Mouse (Mus musculus) frontal cortex, postnatal 10 days (tissue): Measurements from ENCODE around the gene Cops7b.

Experiments
- DNase-seq, 2 experiments: peaks; one replicate each; pipeline ENCODE4 v3.0.0; 2022; ENCODE audit warnings: low spot score in 2 of 2, mixed read lengths in 1 of 2

The Cops7b gene

DNA sequence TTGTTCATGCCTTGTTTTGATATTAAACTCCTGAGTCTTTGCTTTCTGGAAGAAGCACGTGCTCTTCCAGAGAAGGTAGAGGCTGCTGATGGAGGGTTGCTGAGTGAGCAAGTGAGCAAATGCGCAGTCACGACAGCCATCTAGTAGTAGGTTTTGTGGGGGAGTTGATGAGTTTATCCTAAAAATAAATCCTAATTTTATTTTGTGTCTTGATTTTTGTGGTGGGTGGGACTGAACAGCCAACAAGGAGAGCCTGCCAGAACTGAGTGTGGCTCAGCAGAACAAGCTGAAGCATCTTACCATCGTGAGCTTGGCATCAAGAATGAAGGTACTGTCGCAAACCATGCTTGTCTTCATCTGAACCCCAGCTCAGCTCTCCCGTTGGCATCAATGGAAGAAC lies 13.8 kb downstream of the Cops7b start:
- no peak for DNase-seq

DNA sequence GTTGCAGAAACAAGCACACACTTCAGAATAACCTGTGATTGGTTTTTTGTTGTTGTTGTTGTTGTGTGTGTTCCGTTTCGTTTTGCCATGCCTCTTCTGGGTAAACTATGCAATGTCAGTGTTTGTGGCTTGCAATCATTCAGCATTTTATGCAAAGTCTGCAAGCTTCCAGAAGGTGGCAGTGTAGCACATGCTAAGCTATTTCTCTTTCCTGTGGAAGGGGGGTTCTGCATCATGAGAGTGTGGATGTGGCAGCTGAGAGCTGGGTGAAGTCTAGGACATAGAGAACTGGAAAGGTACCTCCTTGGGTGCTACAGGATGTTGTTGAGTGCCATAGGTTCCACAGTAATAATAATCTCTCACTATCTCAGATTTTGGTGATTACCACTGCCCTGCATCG lies 15.8 kb downstream of the Cops7b start:
- DNase-seq, result no peak

DNA sequence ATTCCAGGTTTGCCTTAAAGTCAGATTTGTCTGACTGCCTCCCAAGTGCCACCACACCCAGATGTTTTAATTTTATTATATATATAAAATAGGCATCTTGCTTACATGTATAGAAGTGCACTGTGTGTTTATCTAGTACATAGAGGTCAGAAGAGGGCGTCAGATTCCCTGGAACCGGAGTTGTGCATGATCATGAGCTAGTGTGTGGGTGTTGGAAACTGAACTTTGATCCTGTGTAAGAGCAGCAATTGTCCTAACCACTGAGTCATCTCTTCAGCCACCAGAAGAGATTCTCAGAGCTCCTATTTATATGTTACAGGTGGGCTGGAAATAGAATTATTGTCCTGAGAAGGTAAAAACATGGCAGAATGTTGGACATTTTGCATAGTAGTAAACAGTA lies 17.4 kb downstream of the Cops7b start:
- DNase-seq, result no peak

DNA sequence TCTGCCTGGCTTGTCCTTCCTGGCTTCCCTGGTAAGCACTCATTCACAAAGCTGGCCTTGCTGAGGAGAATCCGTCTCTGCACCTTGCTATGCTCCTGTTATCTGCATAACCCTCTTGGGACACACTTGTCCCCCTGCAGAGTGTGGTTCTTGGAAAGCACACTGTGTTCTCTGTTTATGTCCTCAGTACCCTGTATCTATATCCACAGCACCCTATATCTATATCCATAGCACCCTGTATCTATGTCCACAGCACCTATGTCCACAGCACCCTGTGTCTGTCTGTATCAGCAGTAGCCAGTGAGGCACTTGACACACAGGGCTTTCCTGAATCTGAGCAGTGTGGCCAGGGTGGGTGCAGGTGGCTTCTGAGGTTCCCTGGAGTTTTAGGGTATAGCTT lies 28.2 kb downstream of the Cops7b start:
- DNase-seq, result no peak

DNA sequence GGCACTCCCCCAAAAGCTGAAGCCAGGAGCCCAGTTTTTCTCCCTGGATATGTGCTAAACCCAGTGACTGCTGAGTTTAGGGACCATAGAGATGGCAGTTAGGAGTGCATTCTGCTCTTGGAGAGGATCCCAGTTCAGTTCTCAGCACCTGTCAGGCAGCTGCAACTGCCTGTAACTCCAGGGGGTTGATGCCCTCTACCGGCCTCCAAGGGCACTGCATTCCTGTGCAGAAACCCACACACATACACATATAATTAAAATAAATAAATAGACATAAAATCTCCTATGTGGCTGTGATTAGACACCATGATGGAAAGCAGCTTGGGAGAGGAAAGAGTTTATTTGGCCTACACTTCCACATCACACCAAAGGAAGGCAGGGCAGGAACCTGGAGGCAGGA lies 29.4 kb downstream of the Cops7b start:
- DNase-seq, result no peak

DNA sequence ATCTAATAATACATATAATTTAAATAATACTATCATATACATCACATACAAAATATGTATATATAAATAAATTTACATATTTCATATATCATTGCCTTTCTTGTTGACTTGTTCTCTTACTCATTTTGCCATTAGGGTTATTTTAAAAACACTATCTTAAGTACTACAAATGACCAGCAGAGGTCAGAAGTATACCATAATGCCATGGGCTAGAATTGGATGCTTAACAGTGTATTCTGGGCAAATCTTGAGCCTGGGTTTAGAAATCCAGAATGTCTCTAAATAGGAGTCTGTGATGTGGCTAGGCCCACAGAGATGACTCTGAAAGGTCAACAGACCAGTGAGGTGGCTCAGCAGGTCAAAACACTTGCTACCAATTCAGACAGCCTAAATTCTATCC lies 31.6 kb downstream of the Cops7b start:
- no peak for DNase-seq

DNA sequence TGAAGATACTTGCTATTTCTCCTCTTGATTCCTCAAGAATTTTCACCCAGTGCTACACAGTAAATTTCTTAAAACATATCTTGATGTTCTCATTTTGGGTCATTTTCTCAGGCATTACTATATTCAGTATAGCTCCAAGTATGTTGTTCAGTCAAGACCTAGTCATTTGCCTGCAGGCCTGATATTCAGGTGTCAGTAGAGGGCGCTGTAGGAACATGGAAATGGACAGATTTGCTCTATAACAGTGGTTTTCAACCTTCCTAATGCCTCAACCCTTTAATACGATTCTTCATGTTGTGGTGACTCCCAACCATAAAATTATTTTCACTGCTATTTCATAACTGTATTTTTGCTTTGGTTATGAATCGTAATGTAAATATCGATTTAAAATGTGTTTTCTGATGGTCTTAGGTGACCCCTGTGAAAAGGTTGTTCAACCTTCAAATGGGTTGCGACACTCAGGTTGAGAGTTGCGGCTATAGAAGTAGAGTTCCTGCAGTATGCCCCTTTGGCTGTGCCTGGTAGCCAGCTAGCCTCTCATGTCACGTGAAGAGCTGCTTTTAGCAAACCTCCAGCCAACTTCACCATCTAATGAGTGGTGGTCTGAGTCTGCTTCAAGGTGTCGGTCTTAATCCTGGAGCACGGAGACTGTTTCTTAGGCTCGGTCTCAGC lies 35.9 kb downstream of the Cops7b start:
- DNase-seq, result peak in 1 of 2 experiments; percentile 59

DNA sequence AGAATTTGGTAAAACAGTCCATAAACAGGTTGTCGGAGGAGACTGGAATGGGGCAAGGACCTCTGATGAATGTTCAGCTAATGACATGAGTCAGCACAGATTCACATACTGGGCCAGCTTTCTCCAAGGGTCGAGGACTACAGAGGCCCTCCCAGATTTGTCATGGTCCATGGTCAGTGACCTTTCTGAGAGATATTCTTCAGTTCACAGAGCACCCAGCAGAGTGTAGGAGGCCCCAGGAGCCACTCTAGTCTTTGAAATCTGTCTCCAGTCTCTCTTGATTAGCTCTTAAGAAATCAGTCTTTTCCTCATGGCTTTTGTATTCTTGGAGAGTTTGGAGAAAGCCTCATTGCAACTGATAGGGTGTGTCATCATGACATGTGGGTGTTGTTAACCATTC lies 39.6 kb downstream of the Cops7b start:
- DNase-seq, result no peak

DNA sequence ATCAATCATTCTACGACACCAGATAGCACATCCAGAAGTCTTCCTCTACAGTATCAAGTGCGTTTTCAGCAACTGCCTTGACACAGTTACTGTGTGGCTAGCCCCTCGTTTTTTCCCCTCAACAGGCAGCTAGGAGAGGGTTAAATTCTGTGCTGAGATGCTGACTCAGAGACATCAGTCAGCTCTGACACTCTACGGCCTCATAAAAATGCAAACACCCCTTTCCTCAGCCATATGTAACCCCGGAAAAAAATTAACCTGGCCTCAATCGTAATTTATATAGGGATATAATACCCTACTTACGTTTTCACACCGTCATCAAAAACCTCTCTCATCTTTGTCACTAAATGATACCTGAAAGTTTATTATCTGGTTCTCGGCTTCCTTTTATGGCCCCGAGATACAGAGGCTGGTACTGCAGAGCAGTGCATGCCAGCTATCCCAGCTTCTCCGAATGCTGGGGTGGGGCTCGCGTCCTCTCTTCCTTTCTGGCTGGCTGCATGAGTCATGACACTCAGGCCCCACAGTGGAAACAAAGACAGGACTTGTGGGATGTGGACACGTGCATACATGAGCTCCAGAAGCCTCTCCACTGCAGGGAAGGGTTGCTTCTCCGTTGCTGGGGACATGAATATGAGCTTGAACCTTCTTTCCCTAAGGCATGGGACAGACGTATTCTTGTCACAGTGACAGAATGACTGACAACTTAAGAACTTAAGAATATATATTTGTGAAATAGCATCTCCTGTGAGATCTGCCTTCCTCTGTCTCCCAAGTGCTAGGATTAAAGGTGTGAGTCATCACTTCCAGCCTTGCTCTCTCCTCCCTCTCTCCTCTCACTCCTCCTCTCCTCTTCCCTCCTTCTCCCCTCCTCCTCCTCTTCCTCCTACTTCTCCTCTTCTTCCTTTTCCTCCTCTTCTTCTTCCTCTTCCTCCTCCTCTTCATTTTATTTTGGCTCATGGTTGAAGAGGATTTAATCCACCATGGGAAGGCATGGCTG lies 40.6 kb downstream of the Cops7b start:
- DNase-seq, result no peak

DNA sequence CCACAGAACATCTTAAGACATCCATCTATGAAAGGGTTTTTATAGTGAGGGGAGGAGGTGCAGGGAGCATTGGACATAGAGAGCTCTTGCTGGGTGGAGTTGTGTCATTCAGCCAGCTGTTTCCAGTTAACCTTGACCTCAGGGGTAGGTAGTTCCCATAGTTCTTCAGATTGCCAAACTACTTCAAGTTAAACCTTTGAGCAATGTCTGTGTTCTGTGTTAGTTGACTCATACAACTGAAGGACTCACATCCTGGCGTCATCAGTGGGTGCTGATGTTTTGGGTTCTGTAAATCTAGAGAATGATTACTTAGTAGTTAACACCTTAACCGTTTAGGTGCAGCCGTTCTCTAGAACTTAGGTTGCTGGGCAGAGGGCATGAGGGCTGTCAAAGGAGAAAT lies 45.6 kb downstream of the Cops7b start:
- DNase-seq, result no peak

DNA sequence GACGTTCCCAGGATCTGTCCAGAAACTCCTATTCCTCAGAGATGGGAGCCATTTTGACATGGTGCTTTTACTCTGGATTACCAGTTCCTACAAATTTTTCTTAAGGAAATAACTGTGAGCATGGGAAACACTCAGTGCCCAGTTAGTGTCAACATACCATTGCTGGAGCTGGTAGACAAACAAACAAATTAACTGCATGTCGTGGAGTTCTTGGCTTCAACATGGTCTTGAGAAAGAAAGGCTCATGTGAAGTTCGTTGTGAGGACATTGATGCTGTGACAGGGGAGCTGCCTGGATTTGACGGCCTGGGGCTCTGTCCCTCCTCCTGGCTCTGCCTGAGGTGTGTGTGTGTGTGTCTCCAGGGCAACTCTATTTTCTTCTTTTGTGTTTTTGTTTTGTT lies 47.2 kb downstream of the Cops7b start:
- DNase-seq, result no peak

DNA sequence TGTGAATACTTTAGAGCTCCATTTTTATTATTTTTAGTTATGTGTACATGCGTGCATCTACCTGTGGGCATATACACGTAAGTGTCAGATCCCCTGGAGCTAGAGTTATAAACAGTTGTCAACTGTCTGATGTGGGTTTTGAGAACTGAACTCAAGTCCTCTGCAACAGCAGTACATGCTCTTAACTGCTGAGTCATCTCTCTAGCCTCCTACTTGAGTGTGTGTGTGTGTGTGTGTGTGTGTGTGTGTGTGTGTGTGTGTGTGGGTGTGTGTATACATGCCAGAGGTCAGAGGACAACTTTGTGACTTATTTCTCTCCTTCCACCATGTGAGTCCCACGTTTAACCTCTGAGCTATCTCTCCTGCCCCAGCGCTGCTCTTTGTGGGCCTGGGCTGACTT lies 47.8 kb downstream of the Cops7b start:
- no peak for DNase-seq

DNA sequence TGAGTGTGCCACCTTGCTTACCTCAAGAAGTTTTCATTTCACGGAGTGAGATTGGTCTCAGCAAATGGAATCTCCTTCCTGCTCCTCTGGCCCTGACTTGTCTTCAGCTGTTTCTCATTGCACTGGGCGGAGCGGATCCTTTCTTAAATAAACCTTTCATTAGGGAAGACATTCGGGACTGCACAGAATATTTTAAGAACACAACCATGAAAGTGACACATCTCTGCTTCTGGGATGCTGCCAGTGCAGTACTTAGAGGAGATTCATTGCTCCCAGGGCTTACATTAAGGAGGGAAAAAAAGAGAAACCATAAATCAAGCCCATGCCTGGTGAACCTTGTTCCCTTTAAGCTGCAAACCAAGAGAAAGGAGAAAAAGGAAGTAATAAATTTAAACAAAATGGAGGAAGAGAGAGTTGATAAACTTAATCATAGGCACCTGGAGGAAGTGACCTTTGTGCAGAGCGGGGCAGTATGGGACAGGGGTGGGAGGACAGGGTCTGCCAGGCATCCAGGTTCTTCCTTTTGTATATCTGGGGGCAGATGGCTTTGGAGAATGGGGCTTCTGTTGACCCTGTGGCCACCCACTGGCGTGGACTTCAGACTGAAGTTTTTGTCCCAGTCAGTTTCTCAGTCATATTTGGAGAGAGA lies 50.2 kb downstream of the Cops7b start:
- no peak for DNase-seq

DNA sequence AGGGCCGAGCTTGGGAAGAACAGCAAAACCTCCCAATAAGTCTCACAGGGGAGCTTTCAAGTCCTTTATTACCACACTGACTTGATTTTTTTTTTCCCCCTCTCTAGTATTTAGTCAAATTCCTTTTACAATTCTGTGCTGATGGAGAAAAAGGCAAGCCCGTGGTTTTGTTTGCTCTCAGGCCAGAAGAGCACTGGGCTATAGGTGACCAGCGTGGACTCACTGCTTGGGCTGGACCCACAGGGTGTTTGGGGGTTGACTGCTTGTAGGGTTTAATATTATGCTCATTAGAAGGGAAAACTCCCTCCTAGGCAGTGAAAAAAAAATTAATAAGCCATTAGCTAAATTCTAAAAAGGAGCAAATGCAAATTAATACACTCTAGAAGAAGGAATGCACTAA lies 50.7 kb downstream of the Cops7b start:
- DNase-seq, result no peak

DNA sequence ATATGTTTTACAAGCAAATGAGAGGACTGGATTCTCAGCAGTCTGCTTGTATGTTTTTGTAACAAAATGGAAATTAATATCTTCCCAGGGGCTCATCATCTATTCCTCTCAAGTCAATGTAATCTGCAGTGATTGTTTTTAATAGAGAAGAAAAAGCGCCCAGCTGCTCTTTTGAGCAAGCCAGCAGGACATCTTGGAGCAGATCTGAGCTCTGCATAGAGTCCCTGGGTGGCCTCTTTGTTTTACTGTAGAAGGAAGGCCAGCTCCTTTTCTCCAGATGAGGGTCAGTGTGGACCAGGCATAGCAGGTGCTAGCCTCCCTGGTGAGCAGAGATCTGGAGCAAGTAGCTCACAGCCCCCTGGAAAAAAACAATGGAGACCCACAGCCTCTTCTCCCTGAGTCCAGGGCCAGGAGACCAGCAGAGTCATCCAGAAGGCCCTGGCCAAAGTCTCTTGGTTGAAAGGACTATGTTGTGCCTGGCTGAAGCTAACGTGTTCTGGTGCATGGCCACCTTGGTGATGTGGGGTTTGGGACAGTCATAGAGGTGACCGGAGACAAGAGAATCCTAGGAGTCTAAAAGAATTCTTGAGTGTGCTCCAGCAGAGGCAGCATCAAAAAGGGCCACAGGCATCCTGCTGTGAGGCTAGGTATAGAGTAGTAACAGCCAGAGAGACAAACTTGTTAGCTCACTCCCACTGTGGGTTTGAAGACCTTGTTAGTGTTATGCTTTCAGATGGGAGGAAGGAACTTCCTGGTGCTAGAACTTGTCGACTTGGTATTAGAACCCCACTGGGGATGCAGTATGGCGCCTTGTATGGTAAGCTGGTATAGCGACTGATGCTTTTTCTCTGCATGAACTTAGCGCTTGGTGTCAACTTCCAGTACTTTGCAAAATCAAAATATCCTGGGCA lies 51.4 kb downstream of the Cops7b start:
- no peak for DNase-seq

DNA sequence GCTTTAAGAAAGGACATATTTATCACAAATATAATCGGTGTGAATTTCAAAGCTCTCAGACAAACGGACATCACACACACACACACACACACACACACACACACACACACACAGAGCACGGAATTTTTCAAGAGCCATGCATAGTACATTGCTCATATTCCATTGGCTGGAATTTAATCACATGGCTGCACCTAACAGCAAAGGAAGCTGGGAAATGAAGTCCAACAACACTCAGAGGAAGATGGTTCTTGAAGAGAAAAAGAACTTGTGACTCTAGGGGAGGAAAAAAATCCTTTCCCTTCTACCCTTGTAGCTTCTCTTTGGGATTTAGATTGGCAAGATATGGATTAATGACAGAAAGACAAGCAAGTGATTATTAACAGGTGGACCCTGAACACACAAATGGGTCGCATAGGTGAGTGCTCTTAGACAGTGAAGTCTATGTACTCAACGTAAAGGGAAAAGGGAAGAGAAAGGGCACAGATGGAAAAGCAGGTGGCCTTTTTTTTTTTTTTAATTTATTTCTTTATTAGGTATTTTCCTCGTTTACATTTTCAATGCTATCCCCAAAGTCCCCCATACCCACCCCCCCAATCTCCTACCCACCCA lies 52.2 kb downstream of the Cops7b start:
- no peak for DNase-seq

DNA sequence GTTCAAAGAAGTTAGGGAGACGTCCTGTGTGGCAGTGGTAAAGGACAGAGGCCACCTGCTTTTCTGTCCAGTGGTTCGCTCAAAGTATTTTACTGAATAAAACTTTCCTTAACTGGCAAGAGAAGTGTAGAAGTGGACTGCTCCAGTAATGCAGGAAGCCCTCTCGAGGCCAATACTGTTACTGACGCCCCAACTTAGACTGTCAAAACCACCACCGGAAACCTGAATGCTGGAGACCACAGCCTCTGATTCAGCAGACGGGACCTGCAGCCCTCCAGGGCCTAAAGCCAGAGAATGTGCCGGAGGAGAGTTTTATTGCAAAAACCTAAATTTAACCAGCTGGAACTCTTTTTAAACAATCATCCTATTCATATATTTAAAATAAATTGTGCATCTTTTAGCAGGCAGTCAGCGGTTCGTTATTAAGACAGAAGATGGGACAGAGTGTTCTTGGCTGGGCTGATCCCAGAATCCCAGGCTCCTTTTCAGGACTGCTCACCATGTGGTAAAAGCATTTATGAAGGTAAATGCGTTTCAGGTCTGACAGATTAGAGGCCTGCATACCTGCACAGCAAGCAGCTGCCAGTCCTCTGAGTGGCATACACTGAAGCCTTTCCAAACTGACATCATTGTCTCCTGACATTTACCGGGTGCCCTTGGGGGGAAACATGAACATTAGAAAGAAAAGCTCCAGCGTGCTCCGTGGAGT lies 60.6 kb downstream of the Cops7b start:
- no peak for DNase-seq

DNA sequence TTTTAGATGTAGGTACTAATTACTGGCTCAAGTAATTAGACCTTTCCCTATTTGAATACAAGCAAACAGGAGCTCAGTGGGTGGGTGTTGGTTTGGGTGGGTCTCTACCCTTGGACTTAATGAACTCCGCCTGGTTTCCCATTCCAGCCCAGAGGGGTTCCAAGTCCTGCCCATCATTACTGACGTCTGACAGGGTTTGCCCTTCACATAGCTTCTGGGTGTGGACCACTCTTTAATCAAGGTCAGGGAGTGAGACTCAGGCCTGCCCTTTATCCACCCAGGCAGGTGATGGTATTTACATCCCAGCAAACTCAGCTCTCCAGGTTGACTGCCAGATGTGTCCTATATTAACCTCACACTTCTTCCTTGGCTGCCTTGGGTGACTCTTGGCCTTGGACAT lies 64.8 kb downstream of the Cops7b start:
- DNase-seq, result no peak

DNA sequence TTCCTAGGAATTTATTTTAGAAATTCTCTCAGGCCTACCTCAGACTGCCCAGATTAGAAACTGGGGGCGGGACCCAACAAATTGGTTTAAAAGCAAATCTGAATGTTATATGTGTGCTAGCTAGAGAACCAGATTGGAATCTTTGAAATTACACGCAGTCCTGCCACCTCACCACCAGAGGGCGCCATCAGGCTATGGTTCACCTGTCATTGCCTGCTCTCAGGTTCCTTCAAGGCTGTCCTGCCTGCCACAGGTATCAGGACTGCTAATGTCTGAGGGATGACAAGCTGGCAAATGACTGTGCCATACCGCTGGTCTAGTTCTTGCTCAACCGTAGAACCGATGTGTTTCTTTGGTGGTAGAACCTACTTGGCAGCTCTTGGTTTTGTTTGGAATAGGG lies 67.6 kb downstream of the Cops7b start:
- peak in 1 of 2 experiments; percentile 59 for DNase-seq

DNA sequence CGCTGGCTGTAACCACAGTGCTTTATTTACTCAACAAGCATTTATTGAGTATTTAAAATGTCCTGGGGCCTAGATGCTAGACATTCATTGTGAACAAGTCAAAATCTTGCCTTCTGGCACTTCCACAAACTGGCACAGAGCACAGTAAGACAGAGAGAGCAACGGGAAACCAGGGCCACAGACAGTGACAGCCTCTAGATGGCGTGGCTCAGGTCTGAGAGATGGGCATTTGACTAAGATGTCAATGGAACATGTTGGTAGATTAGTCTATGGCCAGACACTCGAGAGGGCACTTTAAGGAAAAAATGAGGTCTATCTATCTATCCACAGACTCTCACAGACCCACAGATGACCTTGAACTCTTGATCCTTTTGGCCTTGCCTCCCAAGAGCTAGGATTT lies 70.0 kb downstream of the Cops7b start:
- DNase-seq, result no peak

DNA sequence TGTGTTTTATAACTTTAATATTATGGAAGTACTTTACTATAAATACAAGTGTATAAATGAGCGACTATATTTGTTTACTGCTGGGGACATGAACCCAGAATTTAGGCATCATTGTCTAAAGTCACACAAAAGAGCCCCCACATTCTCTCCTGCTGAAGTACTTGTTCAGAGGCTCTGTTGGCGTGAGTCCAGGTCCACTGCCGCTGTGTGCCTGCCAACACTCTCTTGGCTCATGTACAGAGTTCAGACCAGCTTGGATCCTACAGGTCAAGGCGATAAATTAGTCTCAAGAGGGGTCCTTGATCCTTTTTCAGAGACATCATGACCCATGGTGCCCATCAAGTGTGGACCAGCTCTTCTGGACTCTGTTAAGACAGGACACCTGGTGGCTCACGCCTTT lies 74.4 kb downstream of the Cops7b start:
- DNase-seq, result no peak
